In the genomic region with DNA sequence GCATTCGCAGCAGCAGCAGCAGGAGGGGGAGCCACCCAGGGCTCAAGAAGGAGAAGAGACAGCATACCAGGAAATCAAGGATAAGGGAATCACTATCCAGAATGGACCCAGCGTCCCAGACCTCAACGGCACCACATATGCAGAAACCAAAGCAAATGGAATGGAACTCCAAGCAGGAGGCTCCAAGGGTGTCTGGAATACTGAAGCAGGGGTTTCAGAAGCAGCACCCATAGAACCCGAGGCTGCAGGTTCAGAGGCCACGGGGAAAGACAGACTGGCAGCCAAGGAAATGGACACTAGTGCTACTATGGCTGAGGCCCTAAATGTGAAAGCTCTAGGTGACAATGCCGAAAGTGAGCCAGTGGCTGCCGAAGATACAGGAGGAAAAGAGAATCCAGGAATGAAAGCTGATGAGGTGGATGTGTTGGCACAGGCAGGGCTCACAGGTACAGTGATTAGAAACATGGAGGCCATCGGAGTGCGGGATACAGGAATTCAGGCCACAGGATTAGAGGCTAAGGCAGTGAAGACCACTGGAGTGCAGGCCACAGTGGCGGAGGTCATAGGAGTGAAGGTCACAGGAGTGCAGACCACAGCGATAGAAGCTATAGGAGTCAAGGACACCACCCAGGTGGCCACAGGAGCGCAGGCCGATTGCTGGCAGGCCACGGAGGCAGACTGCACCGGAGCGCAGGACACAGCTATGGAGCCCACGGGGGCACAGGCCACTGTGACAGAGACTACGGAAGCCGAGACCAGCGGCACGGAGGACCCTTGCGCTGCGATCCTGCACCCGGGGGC, we compare ENCODE assay signal across 8 mouse cellular contexts. TPM values are rescaled to one million over a fixed set of nuclear protein-coding genes. Genes with fewer than 3 reads are reported as not detected.
DNase-seq lines count a peak whose midpoint lies in the region; ATAC-seq and TF ChIP-seq lines count a peak whose summit lies in the region.

No protein-coding gene starts in this region.

- H3K4me2 ChIP-seq in intestine, embryonic 16.5 days (ENCODE audit: low read depth, low read length) = peak overlapping the region; percentile 92
- H3K4me2 ChIP-seq in neural tube, embryonic 12.5 days (replicated peaks) = peak overlapping the region; percentile 91

- intact Hi-C loops in gastrocnemius, adult 2 months (cut with DNase I) = loop anchor here (10.0 kb wide), 1 partner anchor 532 kb away; no protein-coding TSS in a partner anchor
- intact Hi-C loops in gastrocnemius, postnatal 36 days (cut with DNase I) = loop anchor here (2.0 kb wide), 1 partner anchor 14 kb away; the partner anchor contains the start of gene Ankrd24

- no peak for TF ChIP-seq POLR2A in testis, adult 2 months (IDR thresholded peaks at IDR 0.05; ENCODE audit: control insufficient read depth, low read depth, low read length)

- DNase-seq in gastrocnemius, adult 2 months = no peak
- no peak for DNase-seq in gastrocnemius, postnatal 36 days
- DNase-seq in testis, postnatal 14 days (ENCODE audit: low spot score) = no peak
- DNase-seq in adipocyte (ENCODE audit: low spot score) = no peak
- DNase-seq in natural killer cell, adult 2 months (ENCODE audit: low spot score in 2 of 2) = no peak

- H3K9me3 ChIP-seq in intestine, embryonic 16.5 days (ENCODE audit: control insufficient read depth, low read length) = no peaks in the 10 kb centered on the region
- no peaks in the 10 kb centered on the region for H3K9me3 ChIP-seq in neural tube, embryonic 12.5 days

- peak; percentile 55; the same call in 1 of the 2 replicates for ATAC-seq in intestine, embryonic 16.5 days
- ATAC-seq in neural tube, embryonic 12.5 days (ENCODE audit: low FRiP score, low read depth) = peak; percentile 61

- H3K4me3 ChIP-seq in gastrocnemius, adult 2 months = peak overlapping the region; percentile 97
- H3K4me3 ChIP-seq in testis, adult 2 months (ENCODE audit: control insufficient read depth, low read depth, low read length) = peak overlapping the region; percentile 89
- peak overlapping the region; percentile 91 for H3K4me3 ChIP-seq in intestine, embryonic 16.5 days (ENCODE audit: low read length)
- H3K4me3 ChIP-seq in neural tube, embryonic 12.5 days = peak overlapping the region; percentile 62

- peak overlapping the region; percentile 100 for H3K9ac ChIP-seq in intestine, embryonic 16.5 days (ENCODE audit: low read depth, low read length)
- peak overlapping the region; percentile 93 for H3K9ac ChIP-seq in neural tube, embryonic 12.5 days

- no peaks in the 10 kb centered on the region for H3K36me3 ChIP-seq in testis, adult 2 months (ENCODE audit: control insufficient read depth, insufficient read depth, low read length)
- H3K36me3 ChIP-seq in intestine, embryonic 16.5 days (ENCODE audit: control insufficient read depth, insufficient read depth, low read length) = no peaks in the 10 kb centered on the region
- no peaks in the 10 kb centered on the region for H3K36me3 ChIP-seq in neural tube, embryonic 12.5 days

- H3K27me3 ChIP-seq in testis, adult 2 months (ENCODE audit: control insufficient read depth, insufficient read depth, low read length) = no peaks in the 10 kb centered on the region
- no peaks in the 10 kb centered on the region for H3K27me3 ChIP-seq in intestine, embryonic 16.5 days (replicated peaks; ENCODE audit: control insufficient read depth, insufficient read depth, low read length)
- no peaks in the 10 kb centered on the region for H3K27me3 ChIP-seq in neural tube, embryonic 12.5 days (replicated peaks)

- WGBS in intestine, embryonic 16.5 days = 15% methylated on average over 24 of the region's 24 CpGs
- 21% methylated on average over 24 of the region's 24 CpGs for WGBS in neural tube, embryonic 12.5 days

- TF ChIP-seq CTCF in gastrocnemius, adult 2 months (IDR thresholded peaks at IDR 0.05) = no peak
- TF ChIP-seq CTCF in testis, adult 2 months (IDR thresholded peaks at IDR 0.05; ENCODE audit: control insufficient read depth, insufficient read depth, insufficient replicate concordance, low read depth, low read length) = no peak

- peaks cover 24% of the 10 kb centered on the region for H3K4me1 ChIP-seq in testis, adult 2 months (ENCODE audit: control insufficient read depth, insufficient read depth, low read length)
- H3K4me1 ChIP-seq in intestine, embryonic 16.5 days (ENCODE audit: control insufficient read depth, insufficient read depth, low read length) = peaks cover 17% of the 10 kb centered on the region
- H3K4me1 ChIP-seq in neural tube, embryonic 12.5 days = peaks cover 20% of the 10 kb centered on the region

- peak overlapping the region; percentile 96 for H3K27ac ChIP-seq in gastrocnemius, adult 2 months
- peak overlapping the region; percentile 88 for H3K27ac ChIP-seq in testis, adult 2 months (ENCODE audit: control insufficient read depth, insufficient read depth, low read depth, low read length)
- H3K27ac ChIP-seq in intestine, embryonic 16.5 days (ENCODE audit: low read length) = peak overlapping the region; percentile 99
- peak overlapping the region; percentile 90 for H3K27ac ChIP-seq in neural tube, embryonic 12.5 days

RNA-seq across cellular contexts. Expression of gene Gm10778, which starts 6.0 kb away (rescaled TPM):
- total RNA-seq in gastrocnemius, adult 2 months (2021) = 1 to 10 TPM; 1.8 TPM
- total RNA-seq in gastrocnemius, postnatal 36 days (2021) = 1 to 10 TPM; 1.2 to 1.6 TPM
- polyA plus RNA-seq in testis, adult 2 months (2012; rRNA removed) = 0.34 and 0.48 TPM in 2 replicates
- 3.3 and 3.6 TPM in 2 replicates for polyA plus RNA-seq in intestine, embryonic 16.5 days (2015; fragmentation: Nextera tagmentation; extraction: Ambion mirVana)
- 6.1 and 6.2 TPM in 2 replicates for polyA plus RNA-seq in neural tube, embryonic 12.5 days (2016; fragmentation: Nextera tagmentation; extraction: Ambion mirVana)

RNA-seq across cellular contexts. Expression of gene Ankrd24, which starts 14.5 kb away (rescaled TPM):
- 10 to 100 TPM in 1 of 2 experiments, 1 to 10 TPM in 1; 6.8 to 10.5 TPM for total RNA-seq in gastrocnemius, adult 2 months (2021)
- 1 to 10 TPM; 7.0 to 8.7 TPM for total RNA-seq in gastrocnemius, postnatal 36 days (2021)
- 17.3 and 20.4 TPM in 2 replicates for polyA plus RNA-seq in testis, adult 2 months (2012; rRNA removed)
- 8.2 and 8.7 TPM in 2 replicates for polyA plus RNA-seq in intestine, embryonic 16.5 days (2015; fragmentation: Nextera tagmentation; extraction: Ambion mirVana)
- polyA plus RNA-seq in neural tube, embryonic 12.5 days (2016; fragmentation: Nextera tagmentation; extraction: Ambion mirVana) = 8.8 and 9.0 TPM in 2 replicates

RNA-seq across cellular contexts. Expression of gene Sirt6, which starts 15.3 kb away (rescaled TPM):
- total RNA-seq in gastrocnemius, adult 2 months (2021) = 1 to 10 TPM; 4.7 to 5.6 TPM
- 1 to 10 TPM; 3.5 to 4.1 TPM for total RNA-seq in gastrocnemius, postnatal 36 days (2021)
- 6.7 and 7.2 TPM in 2 replicates for polyA plus RNA-seq in testis, adult 2 months (2012; rRNA removed)
- 29.3 and 29.5 TPM in 2 replicates for polyA plus RNA-seq in intestine, embryonic 16.5 days (2015; fragmentation: Nextera tagmentation; extraction: Ambion mirVana)
- polyA plus RNA-seq in neural tube, embryonic 12.5 days (2016; fragmentation: Nextera tagmentation; extraction: Ambion mirVana) = 53.3 and 56.6 TPM in 2 replicates

RNA-seq across cellular contexts. Expression of gene BC025920, which starts 36.8 kb away (rescaled TPM):
- total RNA-seq in gastrocnemius, adult 2 months (2021) = 1 to 10 TPM; 2.5 to 3.9 TPM
- 1 to 10 TPM; 2.3 TPM for total RNA-seq in gastrocnemius, postnatal 36 days (2021)
- polyA plus RNA-seq in testis, adult 2 months (2012; rRNA removed) = 0.47 and 0.68 TPM in 2 replicates
- polyA plus RNA-seq in intestine, embryonic 16.5 days (2015; fragmentation: Nextera tagmentation; extraction: Ambion mirVana) = 0.61 and 1.2 TPM in 2 replicates
- polyA plus RNA-seq in neural tube, embryonic 12.5 days (2016; fragmentation: Nextera tagmentation; extraction: Ambion mirVana) = 1.4 and 2.3 TPM in 2 replicates

RNA-seq across cellular contexts. Expression of gene Tle6, which starts 42.0 kb away (rescaled TPM):
- 1 to 10 TPM; 5.6 to 6.7 TPM for total RNA-seq in gastrocnemius, adult 2 months (2021)
- 1 to 10 TPM; 4.2 to 4.9 TPM for total RNA-seq in gastrocnemius, postnatal 36 days (2021)
- polyA plus RNA-seq in testis, adult 2 months (2012; rRNA removed) = 16.5 and 16.9 TPM in 2 replicates
- polyA plus RNA-seq in intestine, embryonic 16.5 days (2015; fragmentation: Nextera tagmentation; extraction: Ambion mirVana) = 21.0 and 22.7 TPM in 2 replicates
- polyA plus RNA-seq in neural tube, embryonic 12.5 days (2016; fragmentation: Nextera tagmentation; extraction: Ambion mirVana) = 6.4 and 7.3 TPM in 2 replicates
